Mouse (Mus musculus) hindbrain, embryonic 10.5 days (tissue): ENCODE data around the gene Prkag2. TPM values are rescaled to one million over a fixed set of nuclear protein-coding genes. Genes with fewer than 3 reads are reported as not detected.

Experiments used
- DNase-seq: peaks from one replicate; pipeline ENCODE4 v3.0.0-alpha.2; 2017; ENCODE audit warnings: low spot score
- H3K27ac ChIP-seq: fragments of 300-500 bp; sonication (generic); 2 replicates; pipeline ENCODE4 v1.5.1; 2016; ENCODE audit warnings: mild to moderate bottlenecking, moderate library complexity
- H3K27me3 ChIP-seq: fragments of 300-500 bp; sonication (generic); 2 replicates; pipeline ENCODE4 v1.6.1; 2016; ENCODE audit warnings: mild to moderate bottlenecking; ENCODE audit not compliant: poor library complexity, insufficient read depth, severe bottlenecking
- H3K36me3 ChIP-seq: fragments of 300-500 bp; sonication (generic); 2 replicates; pipeline ENCODE4 v1.6.1; 2016; ENCODE audit warnings: mild to moderate bottlenecking, moderate library complexity
- H3K4me1 ChIP-seq: fragments of 300-500 bp; sonication (generic); replicated peaks from 2 replicates; pipeline ENCODE4 v1.6.1; 2016; ENCODE audit warnings: mild to moderate bottlenecking
- H3K4me3 ChIP-seq: fragments of 300-500 bp; sonication (generic); 2 replicates; pipeline ENCODE4 v1.5.1; 2016; ENCODE audit warnings: mild to moderate bottlenecking, moderate library complexity
- H3K9me3 ChIP-seq: fragments of 300-500 bp; sonication (generic); 2 replicates; pipeline ENCODE4 v1.6.1; 2016; ENCODE audit warnings: mild to moderate bottlenecking, moderate library complexity
- WGBS: fragments of 180-500 bp; shearing (Covaris S2); methylation state at CpG from one replicate; pipeline ENCODE4 v1.1.7; 2016; 5-methylcytosine and 5-hydroxymethylcytosine counted together
- polyA plus RNA-seq: library from polyadenylated mRNA; unstranded; fragments of >200 nt; fragmentation: Nextera tagmentation; extraction: Ambion mirVana; gene quantifications from 2 replicates; pipeline ENCODE4 v1.2.1, GENCODE M21; 2016

The Prkag2 gene
- polyA plus RNA-seq, result 43.7 and 46.3 TPM in 2 replicates

GRCm38 (mm10) chr5:25100516-25101125 is at the start of gene Prkag2:
Gene Prkag2 (minus strand): TSS chr5:25100642.
- Histone ChIP-seq H3K4me1 (peaks cover 22% of the 10 kb centered on the region), H3K4me3 (peak within 1 kb of the TSS; percentile 61), H3K9me3 (no peaks in the 10 kb centered on the region), H3K27ac (peak within 1 kb of the TSS; percentile 79), H3K27me3 (peaks cover 75% of the 10 kb centered on the region), H3K36me3 (no peaks in the 10 kb centered on the region)
- under 1% methylated on average over 50 of the region's 50 CpGs for WGBS
- DNase-seq, result peak; percentile 57

GRCm38 (mm10) chr5:25149331-25149965 is 49.0 kb upstream of the Prkag2 start:
- Histone ChIP-seq H3K36me3 (no peaks in the 10 kb centered on the region), H3K4me1 (peaks cover 6% of the 10 kb centered on the region), H3K27ac (no peak overlapping the region), H3K9me3 (0 out of 2 replicates have a peak, but pooled peaks cover 3% of the 10 kb centered on the region), H3K4me3 (no peak overlapping the region), H3K27me3 (no peaks in the 10 kb centered on the region)
- no peak for DNase-seq
- WGBS, result 79% methylated on average over 2 of the region's 2 CpGs

GRCm38 (mm10) chr5:25146705-25147104 is 46.3 kb upstream of the Prkag2 start:
- H3K4me1 ChIP-seq, result no peaks in the 10 kb centered on the region
- 0 out of 2 replicates have a peak, but pooled peaks cover 3% of the 10 kb centered on the region for H3K9me3 ChIP-seq
- H3K4me3 ChIP-seq, result no peak overlapping the region
- no peak overlapping the region for H3K27ac ChIP-seq
- no peak for DNase-seq
- H3K36me3 ChIP-seq, result no peaks in the 10 kb centered on the region
- no peaks in the 10 kb centered on the region for H3K27me3 ChIP-seq
- WGBS, result 78% methylated on average over 7 of the region's 7 CpGs

- Histone ChIP-seq H3K27ac (no peak overlapping the region), H3K4me1 (0 out of 2 replicates have a peak, but pooled peaks cover 2% of the 10 kb centered on the region), H3K4me3 (no peak overlapping the region), H3K9me3 (no peaks in the 10 kb centered on the region), H3K36me3 (no peaks in the 10 kb centered on the region), H3K27me3 (no peaks in the 10 kb centered on the region)
- 90% methylated on average over 4 of the region's 4 CpGs for WGBS
- DNase-seq, result no peak
Observed at GRCm38 (mm10) chr5:25127865-25128264, 27.4 kb upstream of the Prkag2 start.

GRCm38 (mm10) chr5:25125884-25126560 is 25.6 kb upstream of the Prkag2 start:
- 0 out of 2 replicates have a peak, but pooled peaks cover 2% of the 10 kb centered on the region for H3K4me1 ChIP-seq
- WGBS, result 75% methylated on average over 3 of the region's 3 CpGs
- H3K9me3 ChIP-seq, result no peaks in the 10 kb centered on the region
- H3K4me3 ChIP-seq, result no peak overlapping the region
- DNase-seq, result no peak
- no peak overlapping the region for H3K27ac ChIP-seq
- H3K36me3 ChIP-seq, result no peaks in the 10 kb centered on the region
- H3K27me3 ChIP-seq, result no peaks in the 10 kb centered on the region

- Histone ChIP-seq H3K27me3 (no peaks in the 10 kb centered on the region), H3K27ac (no peak overlapping the region), H3K36me3 (no peaks in the 10 kb centered on the region), H3K4me3 (no peak overlapping the region), H3K9me3 (no peaks in the 10 kb centered on the region), H3K4me1 (0 out of 2 replicates have a peak, but pooled peaks cover 2% of the 10 kb centered on the region)
- WGBS, result 95% methylated on average over 1 of the region's 1 CpGs
- DNase-seq, result no peak
Observed at GRCm38 (mm10) chr5:25122534-25122933, 22.1 kb upstream of the Prkag2 start.

- Histone ChIP-seq H3K27ac (no peak overlapping the region), H3K27me3 (no peaks in the 10 kb centered on the region), H3K4me1 (no peaks in the 10 kb centered on the region), H3K36me3 (no peaks in the 10 kb centered on the region), H3K4me3 (no peak overlapping the region), H3K9me3 (no peaks in the 10 kb centered on the region)
- 83% methylated on average over 5 of the region's 5 CpGs for WGBS
- no peak for DNase-seq
Observed at GRCm38 (mm10) chr5:25119148-25119547, 18.7 kb upstream of the Prkag2 start.

- no peaks in the 10 kb centered on the region for H3K4me1 ChIP-seq
- no peak for DNase-seq
- no peak overlapping the region for H3K27ac ChIP-seq
- no peaks in the 10 kb centered on the region for H3K27me3 ChIP-seq
- H3K36me3 ChIP-seq, result no peaks in the 10 kb centered on the region
- no peak overlapping the region for H3K4me3 ChIP-seq
- H3K9me3 ChIP-seq, result no peaks in the 10 kb centered on the region
- whole genome bisulfite sequencing, result 87% methylated on average over 5 of the region's 5 CpGs
Observed at GRCm38 (mm10) chr5:25115997-25116396, 15.6 kb upstream of the Prkag2 start.

- H3K4me3 ChIP-seq, result no peak overlapping the region
- no peaks in the 10 kb centered on the region for H3K27me3 ChIP-seq
- H3K27ac ChIP-seq, result no peak overlapping the region
- WGBS, result 76% methylated on average over 5 of the region's 5 CpGs
- no peak for DNase-seq
- H3K36me3 ChIP-seq, result no peaks in the 10 kb centered on the region
- H3K4me1 ChIP-seq, result no peaks in the 10 kb centered on the region
- no peaks in the 10 kb centered on the region for H3K9me3 ChIP-seq
Observed at GRCm38 (mm10) chr5:25115216-25115615, 14.8 kb upstream of the Prkag2 start.

GRCm38 (mm10) chr5:25114110-25114509 is 13.7 kb upstream of the Prkag2 start:
- Histone ChIP-seq H3K27ac (no peak overlapping the region), H3K27me3 (no peaks in the 10 kb centered on the region), H3K4me1 (no peaks in the 10 kb centered on the region), H3K4me3 (no peak overlapping the region), H3K9me3 (no peaks in the 10 kb centered on the region), H3K36me3 (no peaks in the 10 kb centered on the region)
- DNase-seq, result no peak

GRCm38 (mm10) chr5:25110314-25110713 is 9.9 kb upstream of the Prkag2 start:
- Histone ChIP-seq H3K27ac (no peak overlapping the region), H3K9me3 (no peaks in the 10 kb centered on the region), H3K36me3 (no peaks in the 10 kb centered on the region), H3K4me3 (no peak overlapping the region), H3K27me3 (no peaks in the 10 kb centered on the region), H3K4me1 (no peaks in the 10 kb centered on the region)
- WGBS, result 82% methylated on average over 3 of the region's 3 CpGs
- no peak for DNase-seq

- H3K4me1 ChIP-seq, result peaks cover 7% of the 10 kb centered on the region
- H3K4me3 ChIP-seq, result no peak overlapping the region
- peaks cover 30% of the 10 kb centered on the region for H3K27me3 ChIP-seq
- no peak for DNase-seq
- no peaks in the 10 kb centered on the region for H3K9me3 ChIP-seq
- no peak overlapping the region for H3K27ac ChIP-seq
- H3K36me3 ChIP-seq, result no peaks in the 10 kb centered on the region
Observed at GRCm38 (mm10) chr5:25105748-25106147, 5.3 kb upstream of the Prkag2 start.

- H3K27me3 ChIP-seq, result peaks cover 75% of the 10 kb centered on the region
- H3K27ac ChIP-seq, result peak overlapping the region; percentile 79
- no peaks in the 10 kb centered on the region for H3K36me3 ChIP-seq
- H3K9me3 ChIP-seq, result no peaks in the 10 kb centered on the region
- WGBS, result 1% methylated on average over 25 of the region's 25 CpGs
- peak; percentile 47 for DNase-seq
- peaks cover 22% of the 10 kb centered on the region for H3K4me1 ChIP-seq
- peak overlapping the region; percentile 61 for H3K4me3 ChIP-seq
Observed at GRCm38 (mm10) chr5:25101126-25101523, 683 bp upstream of the Prkag2 start.
